13 mouse cellular contexts compared by ENCODE assay signal in the genomic region with DNA sequence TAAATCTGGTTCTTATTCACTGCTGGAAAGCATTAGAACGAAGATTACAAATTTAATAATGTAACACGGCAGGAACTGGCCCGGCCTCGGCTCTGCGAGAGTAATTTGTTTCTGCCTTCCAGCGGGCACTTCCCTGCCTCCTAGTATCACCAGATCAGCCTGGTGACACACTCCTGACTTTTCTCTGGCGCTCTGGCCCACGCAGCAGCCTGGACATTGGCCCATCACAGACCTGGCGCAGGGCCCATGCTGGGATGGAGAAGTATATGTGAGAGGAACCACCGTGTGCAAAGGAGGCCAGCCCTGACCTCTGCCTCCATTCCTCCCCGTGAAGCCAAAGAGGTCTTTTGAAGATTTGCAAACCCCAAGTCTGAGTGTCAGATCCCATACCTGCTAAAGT. TPM values are rescaled to one million over a fixed set of nuclear protein-coding genes. Genes with fewer than 3 reads are reported as not detected.
DNase-seq lines count a peak whose midpoint lies in the region; ATAC-seq lines count a peak whose summit lies in the region.
"Had no signal": no experiment of that assay in that cellular context is flagged by ENCODE, and none has a peak within 500 bp of the region (broad histone marks: within the 10 kb centered on the region; RNA-seq: fewer than 3 reads in every experiment).

No protein-coding gene starts in this region.

- intact Hi-C loops in heart, postnatal 10 days (cut with DNase I): no loop called here

- no peak overlapping the region for H3K4me2 ChIP-seq in forebrain, embryonic 16.5 days (ENCODE audit: low read length)

- H3K36me3 ChIP-seq in forebrain, embryonic 16.5 days (ENCODE audit: control insufficient read depth, insufficient read depth): no peaks in the 10 kb centered on the region

- no peak for ATAC-seq in forebrain, embryonic 16.5 days
- ATAC-seq: CD4-positive, CD25-positive, alpha-beta regulatory T cell, adult 4 months had no signal

- no peaks in the 10 kb centered on the region for H3K9me3 ChIP-seq in forebrain, embryonic 16.5 days (ENCODE audit: control insufficient read depth, low read length)

- H3K27ac ChIP-seq in forebrain, embryonic 16.5 days (ENCODE audit: low read length): no peak overlapping the region
- H3K27ac ChIP-seq: macrophage had no signal

- H3K4me3 ChIP-seq in forebrain, embryonic 16.5 days (replicated peaks; ENCODE audit: low read length): no peak overlapping the region

- peak; percentile 24 to 27 for DNase-seq in heart, postnatal 10 days
- DNase-seq in heart, adult 8-10 months (ENCODE audit: low spot score): no peak
- DNase-seq in MN1 (ENCODE audit: low spot score): peak; percentile 88
- peak; percentile 83 for DNase-seq in adrenal gland, adult 8-10 months
- peak; percentile 82 for DNase-seq in cerebellum, adult 9-10 months
- no peak for DNase-seq in urinary bladder, postnatal 25 days (ENCODE audit: low spot score)
- DNase-seq: kidney, adult 18-20 months had no signal

- WGBS in forebrain, embryonic 16.5 days: 69% methylated on average over 11 of the region's 11 CpGs

- no peak overlapping the region for H3K9ac ChIP-seq in forebrain, embryonic 16.5 days (replicated peaks; ENCODE audit: low read depth, low read length)

- H3K4me1 ChIP-seq in forebrain, embryonic 16.5 days (replicated peaks; ENCODE audit: control insufficient read depth, insufficient read depth, low read length): no peaks in the 10 kb centered on the region; the same call in 1 of the 2 replicates

- no peaks in the 10 kb centered on the region for H3K27me3 ChIP-seq in forebrain, embryonic 16.5 days (replicated peaks; ENCODE audit: control insufficient read depth, insufficient read depth, low read length)

RNA-seq across cellular contexts. Expression of gene Rims4, which starts 15.0 kb away (rescaled TPM):
- total RNA-seq in heart, postnatal 10 days (2021): under 1 TPM; 0.17 to 0.27 TPM
- 1 to 10 TPM; 1.6 to 2.6 (median 1.8) TPM for total RNA-seq in heart, adult 8-10 months (2022)
- 100 to 1,000 TPM in 2 of 4 experiments, 10 to 100 TPM in 2; 85.0 to 169 (median 121) TPM for total RNA-seq in adrenal gland, adult 8-10 months (2022)
- 7.0 and 9.8 TPM in 2 replicates for polyA plus RNA-seq in forebrain, embryonic 16.5 days (2015; fragmentation: Nextera tagmentation; extraction: Ambion mirVana)
- polyA plus RNA-seq: CD4-positive, CD25-positive, alpha-beta regulatory T cell, adult 4 months; macrophage; thymus, postnatal 0 days had no signal

RNA-seq across cellular contexts. Expression of gene Kcnk15, which starts 50.0 kb away (rescaled TPM):
- not detected for total RNA-seq in heart, postnatal 10 days (2021)
- total RNA-seq in heart, adult 8-10 months (2022): not detected
- not detected for total RNA-seq in adrenal gland, adult 8-10 months (2022)
- not detected in 2 replicates for polyA plus RNA-seq in forebrain, embryonic 16.5 days (2015; fragmentation: Nextera tagmentation; extraction: Ambion mirVana)
- polyA plus RNA-seq: CD4-positive, CD25-positive, alpha-beta regulatory T cell, adult 4 months; heart, embryonic 16.5 days; large intestine, adult 2 months; macrophage; thymus, postnatal 0 days had no signal

Comparison
In these comparisons a context has a peak if more than half of its experiments do, and no peak if none do; other contexts are left out.
1. DNase-seq: peak in heart, postnatal 10 days (2 of 2), MN1 (single experiment), adrenal gland, adult 8-10 months (single experiment) and cerebellum, adult 9-10 months (single experiment); none in heart, adult 8-10 months (single experiment) and urinary bladder, postnatal 25 days (single experiment).
2. RNA of gene Rims4, which starts 15.0 kb away (total RNA-seq): 85.0 to 169 TPM in adrenal gland, adult 8-10 months; 1.6 to 2.6 TPM in heart, adult 8-10 months and 0.17 to 0.27 TPM in heart, postnatal 10 days; every median in the first group is over 10 times any median in the second.